ENCODE assay signal across 17 mouse cellular contexts in the genomic region with DNA sequence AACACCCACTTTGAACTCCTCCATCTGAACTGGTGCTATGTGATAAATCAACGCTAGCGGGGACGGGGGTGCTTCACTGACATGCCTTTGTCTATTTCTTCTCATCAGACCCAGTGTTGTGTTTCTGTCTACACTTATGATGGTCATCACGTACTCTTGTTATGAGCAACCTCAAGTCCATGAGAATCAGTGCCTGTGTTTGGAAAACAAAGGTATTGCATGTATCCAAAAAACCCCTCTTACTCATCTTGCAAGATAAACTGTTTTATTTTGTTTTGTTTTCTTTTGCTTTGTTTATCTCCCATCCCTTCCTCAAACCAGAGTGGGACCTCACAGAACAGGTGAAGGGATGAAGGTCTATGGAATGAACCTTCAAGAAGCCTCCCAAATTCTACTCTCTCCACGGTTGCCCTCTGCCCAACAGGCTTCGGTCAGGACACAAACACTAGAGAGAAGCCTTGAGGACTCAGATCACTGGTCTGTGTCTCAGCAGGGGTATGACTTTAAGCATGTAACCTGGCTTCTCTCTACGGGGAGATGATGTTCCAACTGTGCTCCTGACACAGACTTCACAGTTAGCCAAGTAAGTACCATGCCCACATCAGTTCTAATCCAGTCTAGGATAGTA.
"Had no signal": no experiment of that assay in that cellular context is flagged by ENCODE, and none has a peak within 500 bp of the region (broad histone marks: within the 10 kb centered on the region; RNA-seq: fewer than 3 reads in every experiment).

No protein-coding gene starts in this region.

- H3K27ac ChIP-seq: limb, embryonic 15.5 days; liver, embryonic 13.5 days; lung, embryonic 15.5 days; macrophage; midbrain, embryonic 12.5 days; neural tube, embryonic 15.5 days had no signal

- H3K4me2 ChIP-seq: limb, embryonic 15.5 days; liver, embryonic 13.5 days; midbrain, embryonic 12.5 days had no signal

- H3K9me3 ChIP-seq: limb, embryonic 15.5 days; liver, embryonic 13.5 days; lung, embryonic 15.5 days; megakaryocyte, embryonic 14.5 days; midbrain, embryonic 12.5 days; neural tube, embryonic 15.5 days had no signal

- H3K4me3 ChIP-seq: limb, embryonic 15.5 days; liver, embryonic 13.5 days; lung, embryonic 15.5 days; megakaryocyte, embryonic 14.5 days; midbrain, embryonic 12.5 days; neural tube, embryonic 15.5 days had no signal

- ATAC-seq: liver, postnatal 0 days; midbrain, embryonic 16.5 days had no signal

- H3K36me3 ChIP-seq: limb, embryonic 15.5 days; midbrain, embryonic 12.5 days had no signal

- DNase-seq: kidney, adult 18-20 months; kidney, postnatal 25 days; layer of hippocampus, adult 9-11 months; layer of hippocampus, postnatal 36 days; liver, embryonic 13.5 days; liver, postnatal 0 days; lung, postnatal 14 days; right cerebral cortex, adult 18-20 months; spleen, adult 18-20 months; thymus, postnatal 4 days had no signal

- H3K27me3 ChIP-seq: limb, embryonic 15.5 days; liver, embryonic 13.5 days; lung, embryonic 15.5 days; megakaryocyte, embryonic 14.5 days; midbrain, embryonic 12.5 days; neural tube, embryonic 15.5 days had no signal

- H3K9ac ChIP-seq: limb, embryonic 15.5 days; liver, embryonic 13.5 days; liver, postnatal 0 days; lung, embryonic 15.5 days; midbrain, embryonic 12.5 days; neural tube, embryonic 15.5 days had no signal
